Mouse (Mus musculus) layer of hippocampus, postnatal 36 days (tissue): ENCODE results near the gene Enc1. TPM values are rescaled to one million over a fixed set of nuclear protein-coding genes. Genes with fewer than 3 reads are reported as not detected.
A peak's percentile ranks its signal among the peaks of the same experiment; 100 is the strongest.

ENCODE experiments used
- DNase-seq, 2 experiments: peaks; one replicate each; pipeline ENCODE4 v3.0.0; 2022
- total RNA-seq, 2 experiments: library from RNA; stranded (reverse); gene quantifications; 2 replicates each; pipeline ENCODE4 v1.2.3; 2021

The Enc1 gene
- total RNA-seq, 2 experiments from 2014 or later = 689 to 742 TPM

DNA sequence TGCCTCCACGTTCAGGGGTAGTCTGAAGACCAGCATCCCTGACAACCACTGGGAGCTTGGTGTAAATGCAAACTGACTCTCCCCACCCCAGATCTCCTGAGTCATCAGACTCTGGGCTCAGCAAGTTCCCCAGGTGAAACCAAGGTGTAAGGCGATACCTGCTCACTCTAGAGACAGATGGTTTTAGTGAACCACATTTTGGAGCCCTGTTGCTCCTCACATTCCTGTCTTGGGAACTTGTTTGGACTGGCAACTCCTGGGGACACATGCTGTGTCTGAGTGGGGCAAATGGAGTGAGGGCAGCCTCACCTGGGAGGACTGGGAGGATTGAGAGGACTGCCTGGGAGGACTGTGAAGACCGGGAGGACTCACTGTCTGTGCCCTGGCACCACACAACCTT lies 13.1 kb upstream of the Enc1 start:
- no peak for DNase-seq

- no peak for DNase-seq
Observed at GRCm38 (mm10) chr13:97230101-97230500, 10.8 kb upstream of the Enc1 start.

GRCm38 (mm10) chr13:97233092-97233491 lies 7.8 kb upstream of the Enc1 start:
- DNase-seq = no peak

- DNase-seq = peak; percentile 81 to 84
Observed at GRCm38 (mm10) chr13:97234785-97235417, 6.0 kb upstream of the Enc1 start.

- DNase-seq = no peak
Observed at GRCm38 (mm10) chr13:97235911-97236310, 5.0 kb upstream of the Enc1 start.

DNA sequence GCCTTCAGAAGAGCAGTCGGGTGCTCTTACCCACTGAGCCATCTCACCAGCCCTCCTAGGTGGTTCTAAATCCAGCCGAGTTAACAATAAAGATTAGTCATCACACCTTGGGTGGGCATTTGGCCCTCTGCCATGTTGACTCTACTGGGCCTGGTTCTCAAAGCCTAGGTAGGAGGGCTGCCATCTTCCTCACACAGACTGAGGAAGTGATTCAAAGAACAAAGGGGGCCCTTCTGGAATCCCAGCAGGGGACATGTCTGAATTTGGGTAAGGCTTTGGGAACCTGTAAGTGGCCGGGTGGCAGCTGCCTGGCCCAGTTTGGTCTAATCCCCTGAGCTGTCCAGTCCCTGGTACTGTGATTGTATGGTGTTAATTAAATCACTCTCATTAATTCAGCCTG lies 3.2 kb upstream of the Enc1 start:
- no peak for DNase-seq

DNA sequence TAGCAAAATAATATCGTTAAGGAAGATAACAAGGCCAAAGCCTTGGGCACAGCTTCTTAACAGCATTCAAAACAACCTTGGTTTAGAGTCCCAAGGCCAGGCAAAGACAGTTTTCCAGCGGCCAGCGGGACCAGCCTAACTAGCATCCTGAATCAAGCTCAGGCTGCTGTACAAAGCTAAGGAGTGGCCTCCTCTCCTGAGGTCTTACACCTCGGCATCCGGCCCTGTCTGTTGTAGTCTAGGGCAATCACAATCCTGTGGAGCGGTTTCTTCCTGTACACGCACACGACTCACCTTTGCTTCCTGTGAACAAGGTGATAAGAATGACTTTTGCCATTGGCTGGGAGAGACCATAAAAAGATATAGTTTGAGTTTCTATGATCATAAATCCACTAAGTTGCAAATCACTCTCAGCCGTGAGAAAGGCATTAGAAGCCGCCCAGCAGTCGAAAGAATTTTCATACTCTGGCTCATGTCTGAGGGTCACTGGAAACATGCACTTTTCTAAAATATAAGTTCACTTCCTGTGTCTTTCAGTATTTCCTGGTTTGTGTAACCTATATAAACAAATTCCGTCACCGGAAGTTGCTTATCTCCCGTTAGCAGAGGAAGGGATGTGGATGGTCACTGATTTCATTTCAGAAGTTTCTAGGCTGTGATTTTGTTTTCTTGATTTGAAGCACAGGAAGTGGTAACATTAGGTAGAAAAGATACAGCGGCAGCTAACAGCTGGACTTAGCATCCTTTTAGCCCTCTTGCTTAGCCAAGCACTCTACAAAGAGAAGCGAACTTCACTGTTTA lies 2.5 kb upstream of the Enc1 start:
- no peak for DNase-seq

GRCm38 (mm10) chr13:97239343-97240180 lies 1.3 kb upstream of the Enc1 start:
- peak in 1 of 2 experiments; percentile 63 for DNase-seq

DNA sequence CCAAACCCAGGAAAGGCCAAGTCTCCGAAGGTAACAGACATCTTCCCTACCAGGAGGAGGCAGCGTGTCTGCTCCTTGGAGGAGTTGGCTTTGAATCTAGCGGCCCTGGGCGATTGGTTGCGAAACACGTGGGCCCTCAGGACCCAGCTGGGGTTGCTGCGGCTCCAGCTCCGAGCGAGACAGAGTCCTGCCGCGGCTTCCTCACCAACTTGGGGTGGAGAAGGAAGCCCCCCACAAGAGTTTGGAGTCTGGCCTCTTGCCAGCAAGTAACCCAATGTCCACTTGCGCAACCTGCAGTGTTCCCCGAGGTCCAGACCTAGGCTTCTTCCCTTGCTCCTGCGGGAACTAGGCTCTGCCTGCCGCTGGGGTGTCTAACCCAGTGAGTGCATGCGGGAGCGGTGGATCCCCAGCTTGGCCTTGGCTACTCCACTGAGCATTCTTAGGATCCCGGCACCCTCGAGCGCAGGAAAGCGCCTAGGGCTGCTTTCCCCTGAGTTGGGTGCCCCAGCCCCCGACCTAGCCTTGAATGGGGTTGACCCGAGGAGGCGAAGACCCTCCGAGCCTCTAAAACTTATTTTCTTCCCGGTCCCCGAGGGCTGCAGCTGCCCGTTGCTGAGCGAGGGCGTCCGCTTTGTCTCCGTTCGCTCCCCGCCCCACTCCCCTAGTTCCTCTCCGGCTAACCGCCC lies 483 bp upstream of the Enc1 start:
- peak in 1 of 2 experiments; percentile 66 for DNase-seq

DNA sequence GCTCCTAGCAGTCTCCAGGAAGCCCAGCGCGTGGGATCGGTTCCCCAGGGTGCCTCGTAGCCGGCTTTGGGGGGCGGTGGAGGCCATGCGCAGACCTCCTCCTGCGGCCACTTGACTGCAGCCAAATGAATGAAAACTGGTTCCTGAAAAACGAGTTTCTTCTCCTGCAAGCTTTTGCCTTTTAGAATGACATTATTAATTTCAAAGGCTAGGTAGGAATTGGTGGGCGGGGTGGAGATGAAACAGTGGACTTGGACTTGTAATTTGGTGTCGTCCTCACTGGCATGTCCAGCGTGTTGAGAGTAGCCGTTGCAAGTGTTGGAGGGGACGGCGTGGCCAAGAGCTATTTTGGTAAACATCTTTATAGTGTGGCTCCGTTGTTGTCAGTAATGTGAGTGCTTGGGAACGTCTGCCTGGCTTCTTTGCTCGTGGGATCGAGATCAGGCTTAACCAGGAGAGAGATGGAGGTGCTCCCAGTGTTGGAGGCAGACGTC lies 929 bp downstream of the Enc1 start:
- no peak for DNase-seq

GRCm38 (mm10) chr13:97242716-97243115 lies 1.8 kb downstream of the Enc1 start:
- DNase-seq = no peak

- DNase-seq = no peak
Observed at GRCm38 (mm10) chr13:97243962-97244711, 3.2 kb downstream of the Enc1 start.

DNA sequence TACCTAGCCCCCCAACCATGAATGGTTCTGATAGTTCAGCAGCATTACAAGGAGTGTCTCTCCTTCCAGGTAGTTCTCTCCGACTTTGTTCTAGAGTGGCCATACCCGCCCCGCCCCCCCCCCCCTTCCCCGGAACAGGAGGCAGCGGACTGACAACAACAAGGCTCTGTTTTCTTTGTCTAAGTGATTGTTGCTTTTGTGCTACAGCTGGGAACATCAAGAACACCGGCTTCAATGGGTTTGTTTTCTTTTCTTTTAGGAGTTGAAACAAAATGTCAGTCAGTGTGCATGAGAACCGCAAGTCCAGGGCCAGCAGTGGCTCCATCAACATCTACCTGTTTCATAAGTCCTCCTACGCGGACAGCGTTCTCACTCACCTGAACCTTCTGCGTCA lies 3.8 kb downstream of the Enc1 start:
- DNase-seq = no peak

GRCm38 (mm10) chr13:97245157-97245556 lies 4.3 kb downstream of the Enc1 start:
- DNase-seq = no peak

DNA sequence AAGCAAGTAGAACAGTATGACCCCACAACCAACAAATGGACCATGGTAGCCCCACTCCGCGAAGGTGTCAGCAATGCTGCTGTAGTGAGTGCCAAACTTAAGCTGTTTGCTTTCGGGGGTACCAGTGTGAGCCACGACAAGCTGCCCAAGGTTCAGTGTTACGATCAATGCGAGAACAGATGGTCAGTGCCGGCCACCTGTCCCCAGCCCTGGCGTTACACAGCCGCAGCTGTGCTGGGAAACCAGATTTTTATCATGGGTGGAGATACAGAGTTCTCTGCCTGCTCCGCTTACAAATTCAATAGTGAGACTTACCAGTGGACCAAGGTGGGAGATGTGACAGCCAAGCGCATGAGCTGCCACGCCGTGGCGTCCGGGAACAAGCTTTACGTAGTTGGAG lies 5.3 kb downstream of the Enc1 start:
- DNase-seq = no peak

DNA sequence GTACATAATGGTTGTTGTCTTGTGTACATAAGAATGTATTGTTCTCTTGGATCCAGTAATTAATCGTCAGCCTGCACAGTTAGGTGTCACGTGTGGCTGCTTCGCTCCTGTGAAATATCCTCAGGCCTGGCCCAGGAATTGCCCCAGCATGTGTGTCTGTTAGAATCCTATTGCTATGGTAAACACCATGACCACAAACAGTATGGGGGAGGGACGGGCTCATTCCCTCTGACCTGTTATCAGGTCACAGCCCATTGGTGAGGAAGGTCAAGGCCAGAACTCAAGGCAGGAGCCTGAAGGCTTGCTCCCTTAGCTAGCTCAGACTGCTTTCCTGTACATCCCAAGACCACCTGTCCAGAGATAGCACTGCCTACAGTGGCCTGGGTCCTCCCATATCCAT lies 6.8 kb downstream of the Enc1 start:
- DNase-seq = no peak

DNA sequence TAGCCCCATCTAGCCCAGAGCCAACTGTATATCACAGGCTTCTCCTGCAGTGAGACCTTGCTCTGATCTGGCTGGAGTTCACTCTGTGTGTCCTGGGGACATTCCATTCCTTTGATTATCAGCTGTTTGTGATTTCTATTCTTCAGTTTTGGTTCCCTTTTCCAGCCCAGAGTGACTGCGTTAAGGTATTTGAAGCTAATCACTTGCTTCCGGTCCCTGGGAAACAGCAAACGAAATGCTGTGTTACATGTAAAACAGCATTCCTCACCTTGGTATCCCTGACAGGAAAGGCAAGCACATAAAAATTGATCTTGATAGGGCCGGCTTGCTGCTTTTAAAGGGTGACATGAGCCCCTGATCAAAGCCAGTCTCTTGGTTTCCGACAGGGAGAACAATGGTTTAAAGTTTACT lies 8.2 kb downstream of the Enc1 start:
- no peak for DNase-seq

DNA sequence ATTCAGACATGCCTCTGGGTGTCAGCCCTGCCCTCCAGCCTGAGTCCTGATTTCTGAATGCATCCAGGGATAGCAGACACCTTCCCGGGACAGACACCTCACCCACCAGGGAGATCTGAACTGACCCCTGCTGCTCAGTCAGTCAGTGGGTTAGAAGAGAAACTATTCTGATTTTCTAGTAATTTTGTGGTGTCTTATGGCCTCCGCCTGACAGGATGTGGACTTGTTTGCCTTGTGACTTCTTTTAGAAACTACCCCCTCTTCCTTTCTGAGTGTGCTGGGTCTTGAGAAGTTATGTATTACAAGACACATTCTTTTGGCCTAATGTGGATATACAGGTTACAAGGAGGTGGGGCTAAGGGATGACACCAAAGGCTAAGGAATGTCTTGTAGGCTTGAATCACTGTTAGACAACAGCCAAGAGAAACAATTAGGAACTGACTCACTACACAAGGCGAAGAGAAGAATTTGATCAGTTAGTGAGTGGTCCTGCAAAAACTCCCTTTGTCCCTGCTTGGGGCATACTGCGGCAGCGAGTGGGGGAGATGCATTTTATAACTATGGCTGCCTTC lies 8.7 kb downstream of the Enc1 start:
- no peak for DNase-seq

DNA sequence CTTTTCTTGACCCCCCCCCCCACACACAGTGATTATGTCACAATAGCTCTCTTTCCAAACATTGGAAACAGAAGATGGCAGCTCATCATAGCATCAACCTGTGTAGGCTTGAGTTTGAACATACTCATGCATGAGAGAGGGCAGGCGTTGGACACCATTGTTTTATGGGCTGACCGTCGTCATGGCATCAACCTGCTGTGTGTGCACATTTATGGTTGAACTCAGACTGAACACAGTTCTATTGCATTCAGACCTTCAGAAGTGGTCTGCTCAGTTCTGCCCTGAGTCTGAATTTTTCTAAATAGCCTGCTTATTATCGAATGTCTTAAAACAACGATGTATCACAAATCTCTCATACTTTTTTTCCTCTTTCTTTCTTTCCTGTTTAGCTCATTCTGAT lies 9.2 kb downstream of the Enc1 start:
- DNase-seq = no peak

GRCm38 (mm10) chr13:97250551-97251380 lies 9.9 kb downstream of the Enc1 start:
- no peak for DNase-seq
